Mouse (Mus musculus) ES-Bruce4 (cell line): Measurements from ENCODE around the gene Gmnc. TPM values are rescaled to one million over a fixed set of nuclear protein-coding genes. Genes with fewer than 3 reads are reported as not detected.

Experiments
- H3K27ac ChIP-seq: 2 replicates; pipeline ENCODE4 v1.5.1; 2012; ENCODE audit warnings: low read length, inconsistent platforms; ENCODE audit not compliant: insufficient read depth
- H3K27me3 ChIP-seq: 2 replicates; pipeline ENCODE4 v1.6.1; 2012; ENCODE audit warnings: mild to moderate bottlenecking, low read length, inconsistent platforms; ENCODE audit not compliant: control insufficient read depth, poor library complexity, insufficient read depth, severe bottlenecking
- H3K36me3 ChIP-seq: 2 replicates; pipeline ENCODE4 v1.6.1; 2012; ENCODE audit warnings: inconsistent platforms, mild to moderate bottlenecking, low read length, moderate library complexity; ENCODE audit not compliant: control insufficient read depth, poor library complexity, insufficient read depth, severe bottlenecking
- H3K4me1 ChIP-seq: one replicate; pipeline ENCODE4 v1.8.1; 2011; ENCODE audit warnings: low read length; ENCODE audit not compliant: control insufficient read depth, insufficient read depth
- H3K4me3 ChIP-seq: 2 replicates; pipeline ENCODE4 v1.5.1; 2011; ENCODE audit warnings: low read depth, mild to moderate bottlenecking, low read length
- H3K9ac ChIP-seq: 2 replicates; pipeline ENCODE4 v1.6.1; 2012; ENCODE audit warnings: low read depth, mild to moderate bottlenecking, inconsistent platforms; ENCODE audit not compliant: poor library complexity, severe bottlenecking
- H3K9me3 ChIP-seq: replicated peaks from 2 replicates; pipeline ENCODE4 v1.6.1; 2012; ENCODE audit warnings: mild to moderate bottlenecking, low read length, inconsistent platforms; ENCODE audit not compliant: control insufficient read depth, poor library complexity, insufficient read depth, severe bottlenecking
- CTCF ChIP-seq: IDR thresholded peaks from one replicate; pipeline ENCODE4 v1.8.1; 2011; ENCODE audit warnings: low read depth, low read length
- EP300 ChIP-seq: IDR thresholded peaks from 2 replicates; pipeline ENCODE4 v1.6.1; 2011; ENCODE audit warnings: low read depth, low read length; ENCODE audit not compliant: insufficient read depth
- POLR2A ChIP-seq: IDR thresholded peaks from one replicate; pipeline ENCODE4 v1.8.1; 2011; ENCODE audit warnings: low read length; ENCODE audit not compliant: insufficient read depth
- polyA plus RNA-seq: library from polyadenylated mRNA; stranded (reverse); fragments of >200 nt; gene quantifications from 2 replicates; pipeline ENCODE4 v1.2.4, GENCODE M21; 2011; ENCODE audit warnings: low read depth; ENCODE audit not compliant: missing spikeins, insufficient read depth, insufficient read length

The Gmnc gene
- 0.21 TPM in 1 of 2 replicates, not detected in the other for polyA plus RNA-seq

DNA sequence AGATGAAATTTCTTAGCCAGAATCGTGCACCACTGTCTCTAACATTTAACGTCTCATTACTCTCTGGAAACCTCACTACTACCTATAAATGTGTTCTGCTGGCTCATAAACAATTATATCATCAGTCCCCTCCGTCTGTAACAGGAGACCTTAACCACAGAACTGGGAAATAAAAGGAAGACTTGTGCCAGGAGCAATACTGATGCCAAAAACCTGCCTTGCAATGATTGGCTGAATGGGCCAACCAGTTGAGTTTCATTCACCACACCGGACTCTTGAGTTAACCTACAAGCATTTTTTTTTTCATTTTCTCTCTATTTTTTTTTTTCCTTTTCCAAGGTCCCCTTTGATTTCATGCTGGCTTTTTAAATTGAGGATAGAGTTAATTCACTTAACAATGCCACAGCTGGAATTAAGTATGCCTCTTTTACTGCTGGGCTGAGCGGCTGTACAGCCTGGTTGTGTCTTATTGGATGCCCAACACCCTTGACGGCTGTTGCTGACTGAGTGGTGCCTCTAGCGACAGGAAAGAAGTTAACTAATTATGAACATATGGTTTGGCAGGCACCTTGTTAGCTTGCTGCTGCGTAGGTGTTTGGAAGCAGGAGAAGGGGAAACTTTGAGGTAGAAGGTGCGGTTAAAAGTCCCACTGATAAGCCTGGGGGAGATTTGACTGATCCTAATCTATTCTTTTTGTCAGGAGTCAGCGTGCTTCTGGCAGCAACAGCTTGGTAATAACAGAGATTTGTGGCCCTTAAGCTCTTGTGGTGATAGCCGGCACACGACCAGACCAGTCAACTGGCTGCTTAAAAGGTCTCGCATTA lies at the start of gene Gmnc:
Gmnc (minus strand) TSS at position 176 of the 824 bp plus-strand sequence.
- TF ChIP-seq CTCF, result no peak
- TF ChIP-seq POLR2A, result no peak
- TF ChIP-seq EP300, result no peak
- Histone ChIP-seq H3K27ac (no peak within 1 kb of the TSS), H3K4me1 (no peaks in the 10 kb centered on the region), H3K4me3 (no peak within 1 kb of the TSS), H3K9ac (no peak within 1 kb of the TSS), H3K36me3 (no peaks in the 10 kb centered on the region), H3K27me3 (no peaks in the 10 kb centered on the region), H3K9me3 (no peaks in the 10 kb centered on the region)

DNA sequence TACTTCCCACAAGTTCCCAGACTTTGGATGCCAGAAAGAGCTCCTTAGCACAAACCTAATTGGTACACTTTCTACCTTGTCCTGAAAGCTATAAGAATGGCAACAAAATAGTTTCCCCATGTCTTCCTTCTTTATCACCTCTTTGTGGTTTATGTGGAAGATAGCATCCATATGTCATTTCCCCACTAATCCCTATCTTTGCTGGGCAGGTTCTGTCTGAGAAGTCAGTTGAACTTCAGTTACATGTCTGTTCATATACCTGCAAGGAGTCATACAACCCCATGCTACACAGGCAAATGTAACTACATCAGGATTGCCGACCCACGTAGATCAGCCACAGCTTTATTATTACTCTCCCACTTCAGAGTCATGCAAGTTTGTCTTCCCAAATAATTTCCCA lies 35.8 kb upstream of the Gmnc start:
- Histone ChIP-seq H3K27ac (no peak overlapping the region), H3K4me3 (no peak overlapping the region), H3K4me1 (no peaks in the 10 kb centered on the region), H3K36me3 (no peaks in the 10 kb centered on the region), H3K27me3 (no peaks in the 10 kb centered on the region), H3K9me3 (no peaks in the 10 kb centered on the region), H3K9ac (no peak overlapping the region)
- TF ChIP-seq EP300 (no peak), CTCF (no peak), POLR2A (no peak)

- H3K4me1 ChIP-seq, result no peaks in the 10 kb centered on the region
- TF ChIP-seq CTCF (no peak), POLR2A (no peak), EP300 (no peak)
- no peak overlapping the region for H3K27ac ChIP-seq
- no peaks in the 10 kb centered on the region for H3K27me3 ChIP-seq
- H3K9me3 ChIP-seq, result no peaks in the 10 kb centered on the region
- H3K9ac ChIP-seq, result no peak overlapping the region
- no peak overlapping the region for H3K4me3 ChIP-seq
- H3K36me3 ChIP-seq, result no peaks in the 10 kb centered on the region
Measured at GRCm38 (mm10) chr16:27026226-27026625, 34.8 kb upstream of the Gmnc start.

GRCm38 (mm10) chr16:27022746-27023145 lies 31.3 kb upstream of the Gmnc start:
- Histone ChIP-seq H3K27me3 (no peaks in the 10 kb centered on the region), H3K36me3 (no peaks in the 10 kb centered on the region), H3K27ac (no peak overlapping the region), H3K4me3 (no peak overlapping the region), H3K9ac (no peak overlapping the region), H3K9me3 (no peaks in the 10 kb centered on the region), H3K4me1 (no peaks in the 10 kb centered on the region)
- TF ChIP-seq POLR2A, result no peak
- no peak for TF ChIP-seq CTCF
- no peak for TF ChIP-seq EP300

GRCm38 (mm10) chr16:27017309-27017708 lies 25.9 kb upstream of the Gmnc start:
- no peak for TF ChIP-seq CTCF
- no peak for TF ChIP-seq EP300
- TF ChIP-seq POLR2A, result no peak
- no peak overlapping the region for H3K9ac ChIP-seq
- no peaks in the 10 kb centered on the region for H3K4me1 ChIP-seq
- no peaks in the 10 kb centered on the region for H3K27me3 ChIP-seq
- no peaks in the 10 kb centered on the region for H3K9me3 ChIP-seq
- H3K36me3 ChIP-seq, result no peaks in the 10 kb centered on the region
- no peak overlapping the region for H3K4me3 ChIP-seq
- no peak overlapping the region for H3K27ac ChIP-seq

- TF ChIP-seq CTCF (no peak), EP300 (no peak), POLR2A (no peak)
- no peaks in the 10 kb centered on the region for H3K36me3 ChIP-seq
- H3K9ac ChIP-seq, result no peak overlapping the region
Measured at GRCm38 (mm10) chr16:27002714-27003113, 11.3 kb upstream of the Gmnc start.

More at GRCm38 (mm10) chr16:27002714-27003113, 11.3 kb upstream of the Gmnc start:
- Histone ChIP-seq H3K4me1 (no peaks in the 10 kb centered on the region), H3K27me3 (no peaks in the 10 kb centered on the region), H3K9me3 (no peaks in the 10 kb centered on the region; the same call in 1 of the 2 replicates), H3K27ac (no peak overlapping the region), H3K4me3 (no peak overlapping the region)
